19 mouse cellular contexts compared by ENCODE assay signal in genomic region chr4:119437936-119438335, GRCm38 (mm10). TPM values are rescaled to one million over a fixed set of nuclear protein-coding genes. Genes with fewer than 3 reads are reported as not detected.
"Had no signal": no experiment of that assay in that cellular context is flagged by ENCODE, and none has a peak within 500 bp of the region (broad histone marks: within the 10 kb centered on the region; RNA-seq: fewer than 3 reads in every experiment).

No protein-coding gene starts in this region.

- H3K4me1 ChIP-seq: midbrain, embryonic 12.5 days; neural tube, embryonic 13.5 days; neural tube, embryonic 15.5 days had no signal

- H3K36me3 ChIP-seq: midbrain, embryonic 10.5 days; midbrain, embryonic 12.5 days; neural tube, embryonic 13.5 days; neural tube, embryonic 15.5 days had no signal

- H3K27me3 ChIP-seq: midbrain, embryonic 12.5 days; neural tube, embryonic 13.5 days; neural tube, embryonic 15.5 days had no signal

- DNase-seq: lung, embryonic 14.5 days; lung, postnatal 10 days; lung, postnatal 4 days; midbrain, embryonic 14.5 days; retina, postnatal 1 day; right cerebral cortex, adult 18-20 months; right cerebral cortex, postnatal 25 days; right cerebral cortex, postnatal 4 days; spleen, adult 18-20 months; thymus, adult 18-20 months; thymus, postnatal 14 days; thymus, postnatal 36 days had no signal

- H3K4me3 ChIP-seq: midbrain, embryonic 10.5 days; midbrain, embryonic 12.5 days; myocyte; neural tube, embryonic 13.5 days; neural tube, embryonic 15.5 days had no signal

- H3K27ac ChIP-seq: midbrain, embryonic 10.5 days; midbrain, embryonic 12.5 days; neural tube, embryonic 13.5 days; neural tube, embryonic 15.5 days had no signal

RNA-seq across cellular contexts. Expression of gene Zmynd12, which starts 15.3 kb away (rescaled TPM):
- polyA plus RNA-seq: midbrain, embryonic 10.5 days; neural tube, embryonic 11.5 days; stomach, embryonic 14.5 days had no signal

RNA-seq across cellular contexts. Expression of gene Rimkla, which starts 54.5 kb away (rescaled TPM):
- polyA plus RNA-seq: myocyte had no signal
